Mouse (Mus musculus) midbrain, embryonic 11.5 days (tissue): Measurements from ENCODE around the gene Snrpa1. TPM values are rescaled to one million over a fixed set of nuclear protein-coding genes. Genes with fewer than 3 reads are reported as not detected.

Experiments used
- ATAC-seq: fragments of 200-750 bp; cut with Nextera tagmentation; 2 replicates; pipeline ENCODE4 v1.8.0; 2017; ENCODE audit warnings: moderate TSS enrichment, moderate library complexity; ENCODE audit not compliant: low FRiP score
- DNase-seq: peaks from one replicate; pipeline ENCODE4 v3.0.0; 2015; ENCODE audit warnings: low spot score; ENCODE audit errors: missing footprints
- H3K27ac ChIP-seq: fragments of 300-500 bp; sonication (generic); 2 replicates; pipeline ENCODE4 v1.5.1; 2014; ENCODE audit warnings: low read depth, low read length
- H3K27me3 ChIP-seq: fragments of 300-500 bp; sonication (generic); 2 replicates; pipeline ENCODE4 v1.6.1; 2014; ENCODE audit warnings: mild to moderate bottlenecking, low read length, moderate library complexity, mixed read lengths; ENCODE audit not compliant: control insufficient read depth, insufficient read depth
- H3K36me3 ChIP-seq: fragments of 300-500 bp; sonication (generic); 2 replicates; pipeline ENCODE4 v1.6.1; 2014; ENCODE audit warnings: mild to moderate bottlenecking, low read length, moderate library complexity, mixed read lengths; ENCODE audit not compliant: control insufficient read depth, insufficient read depth
- H3K4me1 ChIP-seq: fragments of 300-500 bp; sonication (generic); 2 replicates; pipeline ENCODE4 v1.6.1; 2014; ENCODE audit warnings: low read length; ENCODE audit not compliant: control insufficient read depth, insufficient read depth
- H3K4me2 ChIP-seq: fragments of 300-500 bp; sonication (generic); 2 replicates; pipeline ENCODE4 v1.6.1; 2014; ENCODE audit warnings: mild to moderate bottlenecking, moderate library complexity
- H3K4me3 ChIP-seq: fragments of 300-500 bp; sonication (generic); 2 replicates; pipeline ENCODE4 v1.5.1; 2014; ENCODE audit warnings: low read depth, low read length
- H3K9ac ChIP-seq: fragments of 300-500 bp; sonication (generic); 2 replicates; pipeline ENCODE4 v1.6.1; 2014; ENCODE audit warnings: low read length
- H3K9me3 ChIP-seq: fragments of 300-500 bp; sonication (generic); 2 replicates; pipeline ENCODE4 v1.6.1; 2016; ENCODE audit warnings: low read length; ENCODE audit not compliant: control insufficient read depth
- WGBS: fragments of 180-500 bp; shearing (Covaris S2); extraction: QIAGEN DNeasy Blood & Tissue Kit; methylation state at CpG from one replicate; pipeline ENCODE4 v1.1.7; 2014; 5-methylcytosine and 5-hydroxymethylcytosine counted together
- polyA plus RNA-seq: library from polyadenylated mRNA; unstranded; fragments of >200 nt; fragmentation: Nextera tagmentation; extraction: Ambion mirVana; gene quantifications from 2 replicates; pipeline ENCODE4 v1.2.1, GENCODE M21; 2014

The Snrpa1 gene
- 230 and 247 TPM in 2 replicates for polyA plus RNA-seq

- H3K27me3 ChIP-seq, result no peaks in the 10 kb centered on the region
- 88% methylated on average over 1 of the region's 1 CpGs for WGBS
- peak within 1 kb of the TSS; percentile 86 for H3K4me2 ChIP-seq
- no peaks in the 10 kb centered on the region for H3K36me3 ChIP-seq
- no peak for ATAC-seq
- no peak within 1 kb of the TSS for H3K27ac ChIP-seq
- no peak for DNase-seq
- H3K9me3 ChIP-seq, result no peaks in the 10 kb centered on the region
- H3K9ac ChIP-seq, result peak within 1 kb of the TSS; percentile 93; the same call in 1 of the 2 replicates
- peak within 1 kb of the TSS; percentile 94 for H3K4me3 ChIP-seq
- H3K4me1 ChIP-seq, result peaks cover 15% of the 10 kb centered on the region
Observed at GRCm38 (mm10) chr7:66058703-66059102, at the start of gene Snrpa1. Gene Snrpa1 (plus strand): TSS chr7:66059003.

GRCm38 (mm10) chr7:66010518-66010917 is 48.3 kb upstream of the Snrpa1 start:
- Histone ChIP-seq H3K4me3 (no peak overlapping the region), H3K4me2 (no peak overlapping the region), H3K9ac (no peak overlapping the region), H3K27me3 (no peaks in the 10 kb centered on the region), H3K9me3 (no peaks in the 10 kb centered on the region), H3K4me1 (peaks cover 4% of the 10 kb centered on the region; the same call in 1 of the 2 replicates), H3K36me3 (no peaks in the 10 kb centered on the region), H3K27ac (no peak overlapping the region)
- no peak for ATAC-seq
- 89% methylated on average over 6 of the region's 6 CpGs for WGBS
- no peak for DNase-seq

- H3K9me3 ChIP-seq, result no peaks in the 10 kb centered on the region
- H3K27me3 ChIP-seq, result no peaks in the 10 kb centered on the region
- H3K36me3 ChIP-seq, result no peaks in the 10 kb centered on the region
- no peak overlapping the region for H3K4me2 ChIP-seq
- H3K4me3 ChIP-seq, result no peak overlapping the region
- H3K27ac ChIP-seq, result no peak overlapping the region
- H3K9ac ChIP-seq, result no peak overlapping the region
- DNase-seq, result peak; percentile 64
- H3K4me1 ChIP-seq, result no peaks in the 10 kb centered on the region
- WGBS, result 86% methylated on average over 2 of the region's 2 CpGs
- no peak for ATAC-seq
Observed at GRCm38 (mm10) chr7:66027747-66028146, 31.1 kb upstream of the Snrpa1 start.

GRCm38 (mm10) chr7:66028766-66029512 is 29.9 kb upstream of the Snrpa1 start:
- no peak for ATAC-seq
- Histone ChIP-seq H3K4me1 (no peaks in the 10 kb centered on the region), H3K27ac (no peak overlapping the region), H3K36me3 (no peaks in the 10 kb centered on the region), H3K4me3 (no peak overlapping the region), H3K9ac (no peak overlapping the region), H3K9me3 (no peaks in the 10 kb centered on the region), H3K27me3 (no peaks in the 10 kb centered on the region), H3K4me2 (no peak overlapping the region)
- 67% methylated on average over 6 of the region's 6 CpGs for WGBS
- DNase-seq, result peak; percentile 75

- peak; percentile 57 for DNase-seq
Observed at GRCm38 (mm10) chr7:66036809-66037208, 22.0 kb upstream of the Snrpa1 start.

GRCm38 (mm10) chr7:66038261-66038660 is 20.5 kb upstream of the Snrpa1 start:
- WGBS, result 83% methylated on average over 3 of the region's 3 CpGs
- Histone ChIP-seq H3K4me2 (no peak overlapping the region), H3K27me3 (no peaks in the 10 kb centered on the region), H3K27ac (no peak overlapping the region), H3K9me3 (no peaks in the 10 kb centered on the region), H3K4me3 (no peak overlapping the region), H3K9ac (no peak overlapping the region), H3K4me1 (no peaks in the 10 kb centered on the region), H3K36me3 (no peaks in the 10 kb centered on the region)
- no peak for ATAC-seq
- peak; percentile 73 for DNase-seq

More at GRCm38 (mm10) chr7:66036809-66037208, 22.0 kb upstream of the Snrpa1 start:
- Histone ChIP-seq H3K27ac (no peak overlapping the region), H3K36me3 (no peaks in the 10 kb centered on the region), H3K4me3 (no peak overlapping the region), H3K9me3 (no peaks in the 10 kb centered on the region), H3K4me1 (no peaks in the 10 kb centered on the region), H3K27me3 (no peaks in the 10 kb centered on the region), H3K9ac (no peak overlapping the region), H3K4me2 (no peak overlapping the region)
- no peak for ATAC-seq
- WGBS, result 80% methylated on average over 8 of the region's 8 CpGs

- H3K9me3 ChIP-seq, result no peaks in the 10 kb centered on the region
- no peak for ATAC-seq
- no peak overlapping the region for H3K27ac ChIP-seq
- DNase-seq, result peak; percentile 44
- H3K4me3 ChIP-seq, result no peak overlapping the region
- H3K36me3 ChIP-seq, result no peaks in the 10 kb centered on the region
- H3K27me3 ChIP-seq, result no peaks in the 10 kb centered on the region
- no peak overlapping the region for H3K9ac ChIP-seq
- H3K4me1 ChIP-seq, result no peaks in the 10 kb centered on the region
- no peak overlapping the region for H3K4me2 ChIP-seq
- WGBS, result 88% methylated on average over 11 of the region's 11 CpGs
Observed at GRCm38 (mm10) chr7:66038730-66039129, 20.1 kb upstream of the Snrpa1 start.

- ATAC-seq, result no peak
- no peak overlapping the region for H3K4me2 ChIP-seq
- no peak overlapping the region for H3K4me3 ChIP-seq
- whole genome bisulfite sequencing, result 86% methylated on average over 18 of the region's 18 CpGs
- H3K9ac ChIP-seq, result no peak overlapping the region
- no peaks in the 10 kb centered on the region for H3K4me1 ChIP-seq
- peak; percentile 71 for DNase-seq
- no peak overlapping the region for H3K27ac ChIP-seq
- no peaks in the 10 kb centered on the region for H3K27me3 ChIP-seq
- no peaks in the 10 kb centered on the region for H3K9me3 ChIP-seq
- no peaks in the 10 kb centered on the region for H3K36me3 ChIP-seq
Observed at GRCm38 (mm10) chr7:66040026-66040814, 18.6 kb upstream of the Snrpa1 start.
